Mouse (Mus musculus) cerebellum, postnatal 4 days (tissue): Measurements from ENCODE around the gene Zfp455.
A peak's percentile ranks its signal among the peaks of the same experiment; 100 is the strongest.
"Not testable (repeated sequence)": the region's sequence is repeated elsewhere in the genome, so short reads cannot be mapped to it uniquely, and the experiment has no call there.

ENCODE experiments used
- DNase-seq, 2 experiments: peaks; one replicate each; pipeline ENCODE4 v3.0.0; 2022; ENCODE audit warnings: low spot score in 2 of 2, mixed read lengths in 1 of 2

The Zfp455 gene

DNA sequence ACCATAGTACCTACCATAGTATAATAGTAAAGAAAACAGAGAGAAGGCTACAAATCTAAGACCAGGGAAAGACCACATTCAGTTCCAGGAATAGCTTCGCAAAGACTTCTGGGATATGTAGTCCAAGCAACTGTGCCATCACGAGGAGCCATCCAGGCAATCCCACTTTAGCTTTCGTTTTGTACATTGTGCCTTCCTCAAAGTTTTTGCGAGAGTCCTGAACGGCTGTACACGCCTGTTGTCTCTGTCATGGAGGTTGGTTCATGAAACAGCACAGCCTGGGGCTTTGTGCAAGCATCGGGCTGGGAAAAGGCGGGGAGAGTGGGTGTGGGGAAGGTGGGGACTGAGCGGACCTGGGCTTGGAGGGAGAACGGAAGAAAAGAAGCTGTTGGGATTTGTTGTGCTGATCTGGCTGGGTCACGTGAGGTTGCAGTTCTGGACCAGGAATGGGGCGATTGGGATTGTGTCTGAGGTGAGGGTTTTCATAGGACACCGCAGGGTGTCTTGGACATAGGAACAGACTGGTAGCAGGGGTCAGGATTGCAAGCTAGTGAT lies at the start of gene Zfp455:
Gene Zfp455, plus strand, starts transcription at position 167 of the 555 bp plus-strand sequence.
- DNase-seq, result peak in 1 of 2 experiments; percentile 48

DNA sequence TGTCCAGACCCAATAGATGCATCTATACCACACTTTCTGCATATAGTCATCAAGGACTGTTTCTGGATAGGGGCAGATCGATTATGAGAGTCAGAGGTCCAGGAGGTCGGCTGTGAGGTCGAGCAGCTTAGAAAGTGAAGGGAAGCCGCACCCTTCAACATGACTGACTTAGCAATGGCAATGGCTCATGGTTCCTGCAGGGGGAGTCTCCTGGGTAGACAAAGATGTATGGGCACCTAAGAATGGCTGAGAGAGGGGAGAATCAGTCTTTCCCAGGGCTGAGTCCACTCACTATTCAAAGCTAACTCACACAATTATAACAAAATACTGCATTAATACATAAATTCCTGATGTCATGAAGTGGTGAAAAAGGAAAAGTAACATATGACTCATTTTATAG lies 28.2 kb upstream of the Zfp455 start:
- not testable (repeated sequence) for DNase-seq

DNA sequence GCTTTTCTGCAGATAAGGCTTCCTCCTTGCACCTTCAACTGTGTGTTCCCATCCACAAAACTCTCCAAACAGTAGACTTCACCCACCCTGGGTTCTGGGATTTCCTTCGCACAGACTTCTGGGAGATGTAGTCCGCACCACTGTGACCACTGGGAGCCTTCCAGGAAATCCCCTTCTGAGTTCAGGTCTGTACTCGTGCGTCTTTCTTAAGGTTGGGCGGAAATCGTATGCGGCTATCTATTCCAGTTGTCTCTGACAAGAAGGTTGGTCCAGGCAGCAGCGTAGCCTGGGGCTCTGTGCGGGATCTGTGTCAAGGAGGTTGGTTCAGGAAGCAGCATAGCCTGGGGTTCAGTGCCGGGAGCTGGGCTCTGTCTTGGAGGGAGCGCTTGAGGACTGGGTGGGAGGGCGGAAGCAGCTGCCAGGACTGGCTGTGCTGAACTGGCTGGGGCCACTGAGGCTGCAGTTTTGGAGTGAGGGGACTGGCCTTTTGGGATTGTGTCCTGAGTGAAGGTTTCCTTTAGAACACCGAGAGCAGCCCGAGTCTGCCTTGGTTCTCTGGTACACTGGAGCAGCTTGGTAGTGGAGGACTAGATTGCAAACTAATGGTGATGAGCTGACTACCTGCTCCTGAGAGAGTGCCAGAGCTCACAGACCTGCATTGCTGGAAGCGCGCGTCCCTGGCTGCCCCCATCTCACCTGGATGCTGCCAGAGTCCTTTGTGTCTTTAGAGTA lies 21.1 kb upstream of the Zfp455 start, which contains the start of gene Rsl1:
Gene Rsl1, plus strand, starts transcription at position 192 of the 732 bp plus-strand sequence.
- DNase-seq, result peak in 1 of 2 experiments; percentile 43

DNA sequence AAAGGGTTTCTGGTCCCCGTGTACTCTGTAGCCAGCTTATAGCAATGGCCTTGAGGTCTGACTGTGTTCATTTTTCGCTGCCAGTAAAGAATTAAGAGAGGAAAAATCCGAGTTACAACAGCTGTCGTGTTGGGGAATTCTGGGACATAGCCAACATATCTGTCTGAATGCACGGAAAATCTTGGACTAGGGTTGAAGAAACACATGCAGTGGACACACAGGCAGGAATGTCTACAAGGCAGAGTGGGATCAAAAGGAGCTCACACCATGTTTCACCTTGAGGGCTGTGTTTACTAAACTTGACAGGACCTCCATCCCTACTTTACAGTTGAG lies 20.6 kb upstream of the Zfp455 start:
- no peak for DNase-seq

DNA sequence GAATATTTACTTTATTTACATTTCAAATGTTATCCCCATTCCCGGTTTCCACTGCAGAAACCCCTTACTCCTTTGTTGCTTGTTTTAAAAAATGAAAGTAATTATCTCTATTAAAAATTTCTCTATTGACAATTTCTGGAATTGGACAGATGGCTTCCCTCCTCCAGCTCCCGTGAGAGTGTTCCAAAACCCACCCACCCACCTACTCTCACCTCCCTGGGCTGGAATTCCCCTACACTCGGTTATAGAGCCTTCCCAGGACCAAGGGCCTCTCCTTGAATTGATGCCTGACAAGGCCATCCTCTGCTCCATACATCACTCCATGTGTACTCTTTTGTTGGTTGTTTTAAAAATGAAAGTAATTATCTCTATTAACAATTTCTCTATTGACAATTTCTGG lies 7.3 kb downstream of the Zfp455 start:
- no peak for DNase-seq

DNA sequence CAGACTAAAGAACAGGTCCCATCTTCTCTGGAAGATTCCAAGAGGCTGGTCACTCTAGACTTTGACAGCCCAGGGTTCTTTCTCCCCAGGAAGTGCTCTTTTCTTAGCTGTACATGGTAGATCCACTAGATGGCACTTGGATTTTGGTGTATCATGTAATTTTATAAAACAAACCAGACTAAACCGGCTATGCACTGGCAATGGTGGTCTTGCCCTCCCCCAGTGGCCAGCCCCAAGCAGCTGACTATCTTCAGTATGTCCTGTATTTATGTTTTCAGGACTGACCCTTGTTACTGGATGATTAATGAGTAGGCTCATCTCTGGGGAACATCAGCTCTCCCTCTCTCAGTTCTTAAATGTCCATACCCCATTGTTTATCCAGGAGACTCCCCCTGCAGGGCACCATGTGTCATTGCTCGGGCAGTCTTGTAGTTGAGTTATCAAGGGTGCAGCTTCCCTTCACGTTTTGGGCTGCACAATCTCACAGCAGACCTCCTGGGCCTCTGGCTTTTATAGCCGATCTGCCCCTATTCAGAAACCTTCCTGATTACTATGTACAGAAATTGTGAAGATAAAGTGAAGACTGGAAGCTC lies 19.8 kb downstream of the Zfp455 start:
- DNase-seq, result no peak
